Mouse (Mus musculus): ENCODE measurements around the gene Krtap1-3.

GRCm38 (mm10) chr11:99580636-99581035 lies 10.5 kb downstream of the Krtap1-3 start, which contains the start of gene Krtap1-5:
- TF ChIP-seq POLR2A (IDR thresholded peaks at IDR 0.05; ENCODE audit: low read depth, low read length) (no peak), CTCF (IDR thresholded peaks at IDR 0.05; ENCODE audit: extremely low read depth, insufficient read length, insufficient replicate concordance, low read depth, low read length) (no peak)
